Mouse (Mus musculus) heart, postnatal 0 days (tissue): ENCODE results near the gene Lpp.

ENCODE experiments used
- CTCF ChIP-seq: IDR thresholded peaks from 2 replicates; pipeline ENCODE4 v1.5.1; 2016; ENCODE audit warnings: antibody characterized with exemption, control low read depth, low read depth
- EP300 ChIP-seq: IDR thresholded peaks from 2 replicates; pipeline ENCODE4 v1.6.1; 2016; ENCODE audit warnings: antibody characterized with exemption, low read depth

DNA sequence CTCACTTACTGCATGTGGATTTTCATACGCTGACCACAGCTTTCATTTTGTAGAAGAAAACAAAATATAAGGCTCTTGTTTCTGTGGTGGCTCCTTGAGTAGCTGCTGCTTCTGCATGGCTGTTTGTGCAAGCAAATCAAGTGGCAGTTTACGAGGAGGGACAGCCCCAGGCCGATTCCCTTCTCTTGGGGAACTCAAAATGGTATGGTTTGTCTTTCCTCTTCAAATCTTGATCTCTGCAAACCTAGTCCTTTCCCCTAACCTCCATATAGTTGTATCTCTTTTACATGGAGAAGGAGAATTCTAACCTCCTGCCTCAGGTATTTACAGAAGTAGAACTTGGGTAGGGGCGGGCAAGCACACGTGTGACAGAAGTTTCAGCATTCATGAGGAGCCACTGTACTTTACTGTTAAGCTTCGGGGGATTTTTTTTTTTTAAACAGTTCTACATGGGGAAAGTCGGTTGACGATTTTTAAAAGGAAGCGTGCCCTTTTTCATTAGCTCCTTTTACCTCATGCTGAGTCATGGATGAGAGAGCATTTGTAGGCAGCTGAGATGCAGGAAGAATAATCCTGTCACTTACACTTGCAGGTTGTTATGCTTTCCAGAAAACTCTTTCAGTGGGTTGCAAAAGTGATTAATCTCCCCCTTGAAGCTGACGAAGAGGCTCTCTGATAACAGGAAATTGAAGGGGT, 344.2 kb downstream of the Lpp start:
- TF ChIP-seq CTCF (no peak), EP300 (no peak)
